Mouse (Mus musculus) C2C12 (cell line): ENCODE results near the gene Yjefn3.

Experiments used
- CEBPB ChIP-seq: IDR thresholded peaks from one replicate; pipeline ENCODE4 v1.6.1; 2011; ENCODE audit warnings: low read depth, mild to moderate bottlenecking, control low read depth, moderate library complexity
- CTCF ChIP-seq: IDR thresholded peaks from one replicate; pipeline ENCODE4 v1.5.1; 2011; ENCODE audit not compliant: control insufficient read depth, insufficient read depth, insufficient read length
- FOSL1 ChIP-seq: IDR thresholded peaks from one replicate; pipeline ENCODE4 v1.8.0; 2011; ENCODE audit warnings: mild to moderate bottlenecking, low read length; ENCODE audit not compliant: poor library complexity, insufficient read depth, severe bottlenecking
- MAX ChIP-seq: IDR thresholded peaks from one replicate; pipeline ENCODE4 v1.6.1; 2011; ENCODE audit warnings: mild to moderate bottlenecking, control low read depth
- MYOD1 ChIP-seq: IDR thresholded peaks from one replicate; pipeline ENCODE4 v1.6.1; 2011; ENCODE audit warnings: low read depth; ENCODE audit not compliant: control insufficient read depth, insufficient read length
- MYOG ChIP-seq: IDR thresholded peaks from one replicate; pipeline ENCODE4 v1.6.1; 2011; ENCODE audit not compliant: control insufficient read depth, insufficient read length; ENCODE audit errors: extremely low read depth
- USF1 ChIP-seq: IDR thresholded peaks from one replicate; pipeline ENCODE4 v1.6.1; 2011; ENCODE audit warnings: low read depth, mild to moderate bottlenecking, control low read depth, moderate library complexity

DNA sequence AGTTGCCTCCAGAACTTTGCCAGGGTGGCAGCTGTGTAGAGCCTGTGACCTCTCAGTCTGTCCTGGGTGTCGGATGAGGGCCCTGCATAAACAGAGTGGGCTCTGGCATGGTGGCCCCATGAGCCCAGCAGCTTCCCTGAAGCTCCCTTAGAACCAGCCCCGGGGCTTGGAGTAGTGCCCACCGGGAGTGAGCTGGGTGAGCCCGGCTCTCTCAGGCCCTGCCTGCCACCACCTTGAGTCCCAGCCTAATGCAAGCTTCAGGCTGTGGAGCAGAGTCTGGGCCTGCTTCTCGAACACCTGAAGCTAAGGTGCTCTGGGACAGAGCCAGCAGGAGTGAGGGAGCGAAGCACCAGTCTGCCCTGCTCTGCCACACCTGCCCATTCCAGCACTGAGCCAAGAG lies 31.6 kb downstream of the Yjefn3 start:
- TF ChIP-seq CTCF = no peak
- no peak for TF ChIP-seq USF1
- TF ChIP-seq MAX = no peak
- TF ChIP-seq MYOD1 = no peak
- TF ChIP-seq FOSL1 = no peak
- TF ChIP-seq MYOG = no peak
- TF ChIP-seq CEBPB = no peak
